Mouse (Mus musculus): ENCODE results near the gene Aunip.

DNA sequence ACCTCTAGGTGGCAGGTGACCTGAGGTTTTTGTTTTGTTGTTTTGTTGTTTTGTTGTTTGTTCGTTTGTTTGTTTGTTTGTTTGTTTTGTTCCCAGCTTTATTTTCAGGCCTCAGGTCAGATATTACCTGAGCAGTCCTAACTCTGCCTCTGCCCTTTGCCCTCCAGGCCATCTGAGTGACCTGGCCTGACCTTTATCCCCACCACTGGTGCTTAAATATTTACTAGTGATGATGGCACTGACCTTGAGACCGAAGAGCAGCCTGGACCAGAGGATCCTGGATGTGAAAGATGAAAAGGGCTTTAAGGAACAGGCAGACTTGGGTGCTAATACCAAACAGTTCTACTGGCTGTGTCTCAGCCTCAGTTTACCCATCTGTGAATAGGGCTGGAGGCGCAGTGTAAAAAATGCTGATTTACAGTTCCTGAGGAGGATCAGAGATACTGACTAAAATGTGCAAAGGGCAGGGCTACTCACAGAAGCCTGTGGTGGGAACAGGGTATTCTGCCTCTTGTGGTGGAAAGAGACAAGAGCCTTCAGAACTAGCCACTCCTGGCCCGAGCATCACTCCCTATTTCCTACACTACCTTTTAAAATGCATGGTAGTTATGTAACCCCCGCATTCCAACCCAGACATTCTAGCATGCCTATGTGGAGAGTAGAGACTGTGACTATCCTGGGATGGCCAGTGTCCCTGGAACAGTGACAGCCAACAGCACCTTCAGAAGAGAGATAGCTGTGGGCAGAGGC lies 25.5 kb upstream of the Aunip start:
- TF ChIP-seq POLR2A (IDR thresholded peaks at IDR 0.05; ENCODE audit: insufficient read depth, low read depth, low read length): no peak
- no peak for TF ChIP-seq CTCF (IDR thresholded peaks at IDR 0.05; ENCODE audit: insufficient read depth, low read depth, low read length)
